Mouse (Mus musculus): ENCODE measurements around the gene Dnajc25. TPM values are rescaled to one million over a fixed set of nuclear protein-coding genes. Genes with fewer than 3 reads are reported as not detected.

Gene Dnajc25
- polyA plus RNA-seq, 1 experiment from 2014 or later = 6.5 TPM

GRCm38 (mm10) chr4:59007974-59008373, 13.1 kb downstream of the Dnajc25 start:
- no peak overlapping the region for H3K4me2 ChIP-seq (replicated peaks)
- no peak overlapping the region for H3K4me3 ChIP-seq
- no peak overlapping the region for H3K9ac ChIP-seq (replicated peaks)
- H3K36me3 ChIP-seq = no peaks in the 10 kb centered on the region
- peaks cover 10% of the 10 kb centered on the region for H3K27me3 ChIP-seq
- no peaks in the 10 kb centered on the region for H3K9me3 ChIP-seq
- WGBS = 82% methylated on average over 5 of the region's 5 CpGs
- ATAC-seq (ENCODE audit: low FRiP score, low read depth) = no peak
- no peak overlapping the region for H3K27ac ChIP-seq (replicated peaks)
- peaks cover 17% of the 10 kb centered on the region for H3K4me1 ChIP-seq

DNA sequence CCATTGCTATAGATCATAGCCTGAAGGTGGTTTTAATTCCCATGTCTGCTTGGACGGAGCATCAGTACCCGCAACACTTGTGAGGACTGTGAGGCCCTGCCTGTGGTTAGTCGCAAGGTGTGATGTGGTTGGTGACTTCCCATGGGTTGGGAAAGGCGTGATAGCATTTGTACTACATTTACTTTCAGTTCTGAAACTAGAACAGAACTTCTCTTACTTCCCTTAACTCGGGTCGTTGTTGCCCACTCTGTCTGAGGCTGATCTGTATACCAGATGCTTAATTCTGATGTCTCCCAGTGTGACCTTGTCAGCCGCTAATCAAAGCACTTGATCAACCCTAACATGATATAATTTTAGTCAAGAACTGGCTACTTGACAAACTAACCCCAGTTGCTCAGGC, 14.3 kb downstream of the Dnajc25 start:
- no peaks in the 10 kb centered on the region for H3K9me3 ChIP-seq
- no peak overlapping the region for H3K9ac ChIP-seq (replicated peaks)
- H3K4me1 ChIP-seq = peaks cover 11% of the 10 kb centered on the region
- ATAC-seq (ENCODE audit: low FRiP score, low read depth) = no peak
- no peak overlapping the region for H3K4me3 ChIP-seq
- WGBS = 92% methylated on average over 7 of the region's 7 CpGs
- no peaks in the 10 kb centered on the region for H3K36me3 ChIP-seq
- H3K27ac ChIP-seq (replicated peaks) = no peak overlapping the region
- H3K4me2 ChIP-seq (replicated peaks) = no peak overlapping the region
- H3K27me3 ChIP-seq = peaks cover 10% of the 10 kb centered on the region

DNA sequence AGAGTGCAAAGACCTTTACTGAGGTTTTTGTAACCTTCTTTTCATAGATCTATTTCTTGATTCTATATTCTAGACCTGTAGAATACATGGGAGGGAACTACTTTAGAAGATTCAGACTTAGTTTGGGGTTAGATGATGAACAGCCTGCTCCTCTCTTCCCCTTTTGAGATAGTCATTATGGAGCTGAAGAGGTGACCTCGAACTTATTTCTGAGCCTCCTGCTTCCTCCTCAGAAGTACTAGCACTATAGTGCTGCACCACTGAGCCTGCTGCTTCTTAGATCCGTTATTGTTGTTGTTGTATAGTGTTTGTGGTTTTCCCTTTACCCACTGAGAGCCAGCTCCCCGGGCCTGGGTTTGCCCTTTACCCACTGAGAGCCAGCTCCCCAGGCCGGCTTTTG, 14.8 kb downstream of the Dnajc25 start:
- Histone ChIP-seq H3K27me3 (peaks cover 5% of the 10 kb centered on the region), H3K4me1 (0 out of 2 replicates have a peak, but pooled peaks cover 6% of the 10 kb centered on the region), H3K27ac (replicated peaks) (no peak overlapping the region), H3K4me2 (replicated peaks) (no peak overlapping the region), H3K9me3 (no peaks in the 10 kb centered on the region), H3K9ac (replicated peaks) (no peak overlapping the region), H3K36me3 (no peaks in the 10 kb centered on the region), H3K4me3 (no peak overlapping the region)
- no peak for ATAC-seq (ENCODE audit: low FRiP score, low read depth)
- 69% methylated on average over 4 of the region's 4 CpGs for WGBS

GRCm38 (mm10) chr4:59011446-59011845, 16.6 kb downstream of the Dnajc25 start:
- Histone ChIP-seq H3K4me2 (replicated peaks) (no peak overlapping the region), H3K9ac (replicated peaks) (no peak overlapping the region), H3K36me3 (no peaks in the 10 kb centered on the region), H3K4me3 (no peak overlapping the region), H3K4me1 (no peaks in the 10 kb centered on the region), H3K9me3 (no peaks in the 10 kb centered on the region), H3K27ac (replicated peaks) (no peak overlapping the region), H3K27me3 (no peaks in the 10 kb centered on the region)
- ATAC-seq (ENCODE audit: low FRiP score, low read depth) = no peak
- WGBS = 82% methylated on average over 3 of the region's 3 CpGs

GRCm38 (mm10) chr4:59015181-59015580, 20.3 kb downstream of the Dnajc25 start:
- 92% methylated on average over 3 of the region's 3 CpGs for WGBS
- Histone ChIP-seq H3K9me3 (no peaks in the 10 kb centered on the region), H3K4me2 (replicated peaks) (no peak overlapping the region), H3K36me3 (peaks cover 15% of the 10 kb centered on the region; the same call in 1 of the 2 replicates), H3K4me1 (no peaks in the 10 kb centered on the region), H3K27me3 (no peaks in the 10 kb centered on the region), H3K9ac (replicated peaks) (no peak overlapping the region), H3K27ac (replicated peaks) (no peak overlapping the region), H3K4me3 (no peak overlapping the region)
- ATAC-seq (ENCODE audit: low FRiP score, low read depth) = no peak

- H3K36me3 ChIP-seq = peaks cover 22% of the 10 kb centered on the region
- H3K4me1 ChIP-seq = no peaks in the 10 kb centered on the region
- ATAC-seq (ENCODE audit: low FRiP score, low read depth) = no peak
Measured at GRCm38 (mm10) chr4:59016922-59017321, 22.1 kb downstream of the Dnajc25 start.

GRCm38 (mm10) chr4:59034325-59034917, 39.6 kb downstream of the Dnajc25 start:
- H3K4me2 ChIP-seq (replicated peaks) = peak overlapping the region; percentile 70

More at GRCm38 (mm10) chr4:59016922-59017321, 22.1 kb downstream of the Dnajc25 start:
- Histone ChIP-seq H3K27me3 (no peaks in the 10 kb centered on the region), H3K9me3 (no peaks in the 10 kb centered on the region), H3K4me3 (no peak overlapping the region), H3K4me2 (replicated peaks) (no peak overlapping the region), H3K27ac (replicated peaks) (no peak overlapping the region), H3K9ac (replicated peaks) (no peak overlapping the region)
- 90% methylated on average over 2 of the region's 2 CpGs for WGBS

DNA sequence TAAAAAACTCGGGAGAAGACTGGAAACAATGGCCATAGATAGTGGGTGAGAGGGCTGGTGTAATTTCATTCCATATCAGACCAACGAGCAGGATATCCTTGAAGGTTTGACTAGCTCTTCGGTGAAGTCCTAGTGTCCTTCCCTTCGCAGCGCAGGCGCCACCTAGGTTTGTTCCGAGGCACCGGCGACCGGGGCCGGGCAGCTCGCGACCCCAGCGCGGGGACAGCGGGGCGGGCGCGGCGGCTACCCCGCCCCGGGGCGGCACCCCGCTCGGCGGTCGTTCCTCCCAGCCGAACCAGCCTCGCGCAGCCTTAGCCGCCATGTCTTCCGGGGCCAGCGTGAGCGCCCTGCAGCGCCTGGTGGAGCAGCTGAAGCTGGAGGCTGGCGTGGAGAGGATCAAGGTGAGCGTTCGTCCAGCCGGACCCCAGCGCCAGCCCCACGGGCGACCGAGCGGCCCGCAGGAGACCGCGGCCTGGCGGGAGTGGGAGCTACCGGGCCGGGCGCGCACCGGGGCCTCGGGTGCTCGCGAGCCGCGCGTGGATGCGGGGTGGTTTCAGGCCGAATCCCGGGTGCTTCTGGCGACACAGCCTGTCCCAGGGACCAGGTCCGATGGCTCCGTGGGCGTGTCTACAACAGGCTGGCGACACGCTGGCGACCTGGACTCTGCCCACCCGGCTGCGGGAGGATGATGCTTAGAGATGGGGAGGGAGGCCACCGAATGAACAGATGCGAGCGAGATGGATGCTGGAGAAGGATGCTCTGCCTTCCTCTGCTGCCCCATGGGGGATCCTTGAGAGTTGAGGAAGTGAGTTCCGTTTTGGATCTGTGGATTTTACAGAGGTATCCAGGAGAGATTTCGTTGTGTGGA, 40.3 kb downstream of the Dnajc25 start, which contains the start of gene Gng10:
Gng10 (plus strand) TSS at position 171 of the 868 bp plus-strand sequence.
- Histone ChIP-seq H3K4me2 (replicated peaks) (peak within 1 kb of the TSS; percentile 70), H3K27me3 (no peaks in the 10 kb centered on the region), H3K4me1 (peaks cover 7% of the 10 kb centered on the region), H3K27ac (replicated peaks) (peak within 1 kb of the TSS; percentile 90), H3K9me3 (no peaks in the 10 kb centered on the region), H3K9ac (replicated peaks) (peak within 1 kb of the TSS; percentile 85), H3K4me3 (peak within 1 kb of the TSS; percentile 75), H3K36me3 (no peaks in the 10 kb centered on the region)
- ATAC-seq (ENCODE audit: low FRiP score, low read depth) = peak; percentile 88
- WGBS = 4% methylated on average over 76 of the region's 76 CpGs

More at GRCm38 (mm10) chr4:59034325-59034917, 39.6 kb downstream of the Dnajc25 start:
- Histone ChIP-seq H3K36me3 (no peaks in the 10 kb centered on the region), H3K9me3 (no peaks in the 10 kb centered on the region), H3K27me3 (no peaks in the 10 kb centered on the region), H3K4me1 (peaks cover 7% of the 10 kb centered on the region), H3K4me3 (peak overlapping the region; percentile 75), H3K27ac (replicated peaks) (no peak overlapping the region), H3K9ac (replicated peaks) (no peak overlapping the region)
- WGBS = 77% methylated on average over 10 of the region's 10 CpGs
- 0 out of 2 replicates have a peak, but pooled peaks have one; percentile 29 for ATAC-seq (ENCODE audit: low FRiP score, low read depth)

- Histone ChIP-seq H3K9me3 (no peaks in the 10 kb centered on the region), H3K4me2 (replicated peaks) (peak overlapping the region; percentile 70), H3K27me3 (no peaks in the 10 kb centered on the region), H3K9ac (replicated peaks) (peak overlapping the region; percentile 85), H3K4me3 (peak overlapping the region; percentile 75), H3K4me1 (peaks cover 7% of the 10 kb centered on the region), H3K27ac (replicated peaks) (peak overlapping the region; percentile 90), H3K36me3 (peaks cover 3% of the 10 kb centered on the region; the same call in 1 of the 2 replicates)
- ATAC-seq (ENCODE audit: low FRiP score, low read depth) = peak; percentile 28; the same call in 1 of the 2 replicates
- WGBS = 62% methylated on average over 18 of the region's 18 CpGs
Measured at GRCm38 (mm10) chr4:59035786-59036350, 41.0 kb downstream of the Dnajc25 start.

- peak; percentile 35; the same call in 1 of the 2 replicates for ATAC-seq (ENCODE audit: low FRiP score, low read depth)
- no peak overlapping the region for H3K4me2 ChIP-seq (replicated peaks)
- WGBS = 51% methylated on average over 13 of the region's 13 CpGs
Measured at GRCm38 (mm10) chr4:59036490-59037127, 41.7 kb downstream of the Dnajc25 start.

GRCm38 (mm10) chr4:59037525-59037924, 42.7 kb downstream of the Dnajc25 start:
- no peak overlapping the region for H3K4me3 ChIP-seq
- peaks cover 3% of the 10 kb centered on the region; the same call in 1 of the 2 replicates for H3K36me3 ChIP-seq
- H3K27ac ChIP-seq (replicated peaks) = no peak overlapping the region
- H3K27me3 ChIP-seq = no peaks in the 10 kb centered on the region
- H3K4me2 ChIP-seq (replicated peaks) = no peak overlapping the region
- 87% methylated on average over 3 of the region's 3 CpGs for WGBS
- ATAC-seq (ENCODE audit: low FRiP score, low read depth) = no peak
- no peaks in the 10 kb centered on the region for H3K9me3 ChIP-seq
- H3K9ac ChIP-seq (replicated peaks) = no peak overlapping the region
- peaks cover 7% of the 10 kb centered on the region for H3K4me1 ChIP-seq

More at GRCm38 (mm10) chr4:59036490-59037127, 41.7 kb downstream of the Dnajc25 start:
- Histone ChIP-seq H3K9ac (replicated peaks) (no peak overlapping the region), H3K27ac (replicated peaks) (no peak overlapping the region), H3K4me1 (peaks cover 7% of the 10 kb centered on the region), H3K9me3 (no peaks in the 10 kb centered on the region), H3K36me3 (peaks cover 3% of the 10 kb centered on the region; the same call in 1 of the 2 replicates), H3K4me3 (no peak overlapping the region), H3K27me3 (no peaks in the 10 kb centered on the region)
